In the genomic region with DNA sequence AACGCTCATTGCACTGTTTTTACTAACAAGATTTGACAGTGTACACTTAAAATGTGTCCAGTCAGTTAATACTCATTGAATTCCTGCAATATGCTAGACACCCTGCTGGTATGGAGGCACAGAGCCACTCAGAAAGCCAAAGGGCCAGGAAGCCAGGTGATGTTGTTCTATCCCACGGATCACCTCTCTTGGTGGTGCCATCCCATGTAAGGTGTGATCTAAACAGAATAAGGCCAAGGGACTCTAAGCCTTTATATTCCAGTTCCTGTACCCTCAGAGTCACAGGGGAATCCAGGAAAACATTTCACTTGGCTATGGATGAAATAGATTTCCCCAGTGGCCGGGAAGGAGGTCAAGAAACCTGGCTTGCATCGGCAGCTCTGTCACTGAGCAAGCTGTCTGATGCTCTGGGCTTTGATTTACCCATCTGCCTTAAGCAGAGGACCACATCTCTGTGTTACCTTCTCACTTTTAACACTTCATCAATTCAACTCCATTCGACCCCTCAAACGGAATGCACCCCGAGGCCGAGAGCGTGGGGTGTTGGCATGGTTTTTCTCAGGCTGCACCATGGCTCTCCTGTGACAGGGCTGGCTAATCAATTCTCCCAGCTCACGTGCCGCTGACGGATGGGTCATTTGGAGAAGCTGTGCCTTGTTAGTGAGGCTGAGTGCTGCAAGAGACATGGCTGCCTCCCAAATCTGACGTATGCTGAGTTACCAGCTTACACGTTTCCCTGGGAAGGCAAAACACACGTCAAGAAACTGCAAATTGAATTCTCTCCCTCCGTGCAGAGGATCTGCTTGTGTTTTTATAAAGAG, we compare ENCODE assay signal across 9 mouse cellular contexts.
DNase-seq lines count a peak whose midpoint lies in the region; ATAC-seq and TF ChIP-seq lines count a peak whose summit lies in the region.
"Had no signal": no experiment of that assay in that cellular context is flagged by ENCODE, and none has a peak within 500 bp of the region (broad histone marks: within the 10 kb centered on the region; RNA-seq: fewer than 3 reads in every experiment).

No protein-coding gene starts in this region.

- no peak for TF ChIP-seq CTCF in intestine, postnatal 0 days (IDR thresholded peaks at IDR 0.05; ENCODE audit: low read depth)

- intact Hi-C loops in heart, postnatal 36 days (cut with DNase I) = no loop called here
- intact Hi-C loops in left cerebral cortex, postnatal 25 days (cut with DNase I) = no loop called here

- H3K36me3 ChIP-seq in forebrain, embryonic 16.5 days (ENCODE audit: control insufficient read depth, insufficient read depth) = no peaks in the 10 kb centered on the region
- no peaks in the 10 kb centered on the region for H3K36me3 ChIP-seq in intestine, postnatal 0 days (ENCODE audit: control insufficient read depth, insufficient read depth)

- 0 out of 2 replicates have a peak overlapping the region, but pooled peaks have one; percentile 13 for H3K27ac ChIP-seq in brown adipose tissue, adult 24 weeks (replicated peaks; ENCODE audit: low read depth, low read length)
- H3K27ac ChIP-seq in forebrain, embryonic 16.5 days (ENCODE audit: low read length) = peak overlapping the region; percentile 72
- no peak overlapping the region for H3K27ac ChIP-seq in intestine, postnatal 0 days (ENCODE audit: low read depth, low read length)

- H3K27me3 ChIP-seq in forebrain, embryonic 16.5 days (replicated peaks; ENCODE audit: control insufficient read depth, insufficient read depth, low read length) = no peaks in the 10 kb centered on the region
- no peaks in the 10 kb centered on the region for H3K27me3 ChIP-seq in intestine, postnatal 0 days (replicated peaks; ENCODE audit: control insufficient read depth, insufficient read depth, low read length)

- H3K4me3 ChIP-seq in brown adipose tissue, adult 24 weeks (ENCODE audit: insufficient read depth, low read depth, low read length) = no peak overlapping the region
- H3K4me3 ChIP-seq in forebrain, embryonic 16.5 days (replicated peaks; ENCODE audit: low read length) = no peak overlapping the region
- H3K4me3 ChIP-seq in intestine, postnatal 0 days (ENCODE audit: low read depth, low read length) = no peak overlapping the region
- H3K4me3 ChIP-seq: erythroblast, embryonic 14.5 days had no signal

- DNase-seq in MN1 (ENCODE audit: low spot score) = peak; percentile 78
- DNase-seq in heart, postnatal 36 days = peak; percentile 34 to 41
- DNase-seq in left cerebral cortex, postnatal 25 days (ENCODE audit: low spot score in 2 of 2) = peak; percentile 47 to 84
- peak; percentile 64 to 67 for DNase-seq in right cerebral cortex, adult 2 months (ENCODE audit: low spot score in 2 of 2)
- DNase-seq in ovary, postnatal 36 days (ENCODE audit: low spot score) = no peak

- H3K9me3 ChIP-seq in forebrain, embryonic 16.5 days (ENCODE audit: control insufficient read depth, low read length) = no peaks in the 10 kb centered on the region
- H3K9me3 ChIP-seq in intestine, postnatal 0 days (ENCODE audit: control insufficient read depth) = no peaks in the 10 kb centered on the region

- peak; percentile 86 for ATAC-seq in forebrain, embryonic 16.5 days
- no peak for ATAC-seq in intestine, postnatal 0 days

- H3K9ac ChIP-seq in forebrain, embryonic 16.5 days (replicated peaks; ENCODE audit: low read depth, low read length) = no peak overlapping the region
- no peak overlapping the region for H3K9ac ChIP-seq in intestine, postnatal 0 days (ENCODE audit: low read depth, low read length)

- H3K4me2 ChIP-seq in forebrain, embryonic 16.5 days (ENCODE audit: low read length) = peak overlapping the region; percentile 39
- H3K4me2 ChIP-seq in intestine, postnatal 0 days (replicated peaks; ENCODE audit: low read depth) = no peak overlapping the region

- WGBS in forebrain, embryonic 16.5 days = 34% methylated on average over 16 of the region's 16 CpGs
- 57% methylated on average over 16 of the region's 16 CpGs for WGBS in intestine, postnatal 0 days

- peaks cover 12% of the 10 kb centered on the region for H3K4me1 ChIP-seq in brown adipose tissue, adult 24 weeks (ENCODE audit: control insufficient read depth, insufficient read depth, insufficient read length, low read length)
- peaks cover 17% of the 10 kb centered on the region for H3K4me1 ChIP-seq in forebrain, embryonic 16.5 days (replicated peaks; ENCODE audit: control insufficient read depth, insufficient read depth, low read length)
- no peaks in the 10 kb centered on the region for H3K4me1 ChIP-seq in intestine, postnatal 0 days (replicated peaks; ENCODE audit: control insufficient read depth, insufficient read depth, low read length)
